Mouse (Mus musculus): Measurements from ENCODE around the gene Tmem117. TPM values are rescaled to one million over a fixed set of nuclear protein-coding genes. Genes with fewer than 3 reads are reported as not detected.

Gene Tmem117
- total RNA-seq (2021) = 10 to 100 TPM; 16.9 to 19.2 TPM
- long read RNA-seq, experiment 1, transcript Tmem117-201 (8 exons, 2,717 nt) = major isoform, 22 of 27 reads
- long read RNA-seq, experiment 1, partial matches to known transcripts = 2 of 27 reads
- long read RNA-seq, experiment 1, other reads (novel, unspliced or antisense) = 3 of 27 reads
- long read RNA-seq, experiment 2, transcript Tmem117-201 (8 exons, 2,717 nt) = major isoform, 20 of 25 reads
- long read RNA-seq, experiment 2, partial matches to known transcripts = 1 of 25 reads
- long read RNA-seq, experiment 2, other reads (novel, unspliced or antisense) = 3 of 25 reads

- H3K27ac ChIP-seq = peak within 1 kb of the TSS; percentile 90
- peak; percentile 86 for DNase-seq
- TF ChIP-seq CTCF (IDR thresholded peaks at IDR 0.05) = peak; percentile 23; the same call in 1 of the 2 replicates
- intact Hi-C loops (cut with DNase I) = loop anchor here (5.0 kb wide), 1 partner anchor 33 kb away; no protein-coding TSS in a partner anchor
- peak within 1 kb of the TSS; percentile 84 for H3K4me3 ChIP-seq
Measured at GRCm38 (mm10) chr15:94628830-94629601, at the start of gene Tmem117. Gene Tmem117, plus strand, starts transcription at chr15:94629232.

DNA sequence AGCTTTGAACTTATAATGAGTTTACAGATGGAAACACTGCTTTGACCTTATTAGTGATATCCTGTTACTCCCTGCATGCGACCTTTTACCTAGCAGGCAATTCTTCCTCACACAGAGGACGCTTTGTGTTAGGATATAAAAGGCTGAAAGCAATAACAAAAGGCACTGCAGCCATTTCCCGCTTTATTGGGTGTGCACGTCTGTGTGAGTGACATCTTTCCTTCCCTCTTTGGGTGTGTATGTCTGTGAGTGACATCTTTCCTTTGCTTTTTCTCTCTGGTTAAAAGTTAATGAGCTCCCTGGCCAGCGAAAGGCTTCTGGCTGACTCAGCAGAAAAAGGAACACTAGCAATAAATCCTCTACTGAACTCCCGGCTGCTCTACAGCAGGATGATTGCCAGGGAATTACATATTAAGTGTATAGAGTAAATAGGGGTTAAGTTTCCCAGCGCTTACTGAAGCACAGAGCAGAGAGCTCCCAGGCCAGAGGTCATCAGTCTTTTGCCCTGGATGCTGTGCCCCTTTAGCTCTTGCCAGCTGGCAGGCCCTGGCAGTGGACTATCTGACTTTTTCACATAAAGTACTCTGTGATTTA, 46.9 kb upstream of the Tmem117 start:
- no peak overlapping the region for H3K4me3 ChIP-seq
- no peak overlapping the region for H3K27ac ChIP-seq
- no peak for DNase-seq
- intact Hi-C loops (cut with DNase I) = no loop called here
- TF ChIP-seq CTCF (IDR thresholded peaks at IDR 0.05) = no peak

DNA sequence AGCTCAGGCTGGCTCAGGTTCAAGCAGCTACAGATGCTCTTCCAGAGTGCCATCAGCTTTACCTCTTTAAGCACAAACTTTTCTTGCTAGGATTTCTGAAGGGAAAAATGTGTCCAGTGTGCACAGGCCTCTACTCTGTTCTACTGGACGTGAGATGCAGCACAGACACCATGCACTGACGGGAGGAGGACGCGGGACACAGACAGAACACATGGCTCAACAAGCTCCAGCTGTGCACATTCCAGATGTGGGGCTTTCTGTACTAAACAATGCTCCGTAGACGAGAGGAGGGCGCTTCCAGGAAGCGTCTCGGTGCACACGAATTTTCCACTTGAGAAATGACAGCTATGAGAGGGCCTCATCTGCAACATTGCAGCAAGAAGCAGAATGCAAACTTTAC, 45.9 kb upstream of the Tmem117 start:
- intact Hi-C loops (cut with DNase I) = no loop called here
- Histone ChIP-seq H3K27ac (no peak overlapping the region), H3K4me3 (no peak overlapping the region)
- TF ChIP-seq CTCF (IDR thresholded peaks at IDR 0.05) = no peak
- DNase-seq = no peak

DNA sequence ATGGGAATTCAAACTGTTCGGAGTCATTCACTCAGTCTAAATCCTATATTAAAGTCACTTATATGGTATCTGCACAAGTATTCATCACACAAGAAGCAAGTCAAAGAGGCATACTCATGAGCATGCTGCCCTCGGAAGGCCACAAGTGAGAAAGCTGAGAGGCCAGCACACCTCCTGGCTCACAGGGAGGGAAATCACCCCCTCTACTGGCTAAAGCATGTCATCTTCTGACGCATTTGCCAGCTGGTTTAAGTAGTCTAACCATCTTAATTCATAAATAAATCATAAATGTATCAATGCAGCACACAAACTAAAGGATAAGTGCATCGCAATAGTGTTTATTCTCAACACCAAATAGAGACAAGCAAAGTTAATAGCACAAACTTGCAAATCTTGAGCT, 44.3 kb upstream of the Tmem117 start:
- peak; percentile 35; the same call in 1 of the 2 replicates for TF ChIP-seq CTCF (IDR thresholded peaks at IDR 0.05)
- Histone ChIP-seq H3K27ac (no peak overlapping the region), H3K4me3 (no peak overlapping the region)
- intact Hi-C loops (cut with DNase I) = no loop called here
- DNase-seq = no peak

DNA sequence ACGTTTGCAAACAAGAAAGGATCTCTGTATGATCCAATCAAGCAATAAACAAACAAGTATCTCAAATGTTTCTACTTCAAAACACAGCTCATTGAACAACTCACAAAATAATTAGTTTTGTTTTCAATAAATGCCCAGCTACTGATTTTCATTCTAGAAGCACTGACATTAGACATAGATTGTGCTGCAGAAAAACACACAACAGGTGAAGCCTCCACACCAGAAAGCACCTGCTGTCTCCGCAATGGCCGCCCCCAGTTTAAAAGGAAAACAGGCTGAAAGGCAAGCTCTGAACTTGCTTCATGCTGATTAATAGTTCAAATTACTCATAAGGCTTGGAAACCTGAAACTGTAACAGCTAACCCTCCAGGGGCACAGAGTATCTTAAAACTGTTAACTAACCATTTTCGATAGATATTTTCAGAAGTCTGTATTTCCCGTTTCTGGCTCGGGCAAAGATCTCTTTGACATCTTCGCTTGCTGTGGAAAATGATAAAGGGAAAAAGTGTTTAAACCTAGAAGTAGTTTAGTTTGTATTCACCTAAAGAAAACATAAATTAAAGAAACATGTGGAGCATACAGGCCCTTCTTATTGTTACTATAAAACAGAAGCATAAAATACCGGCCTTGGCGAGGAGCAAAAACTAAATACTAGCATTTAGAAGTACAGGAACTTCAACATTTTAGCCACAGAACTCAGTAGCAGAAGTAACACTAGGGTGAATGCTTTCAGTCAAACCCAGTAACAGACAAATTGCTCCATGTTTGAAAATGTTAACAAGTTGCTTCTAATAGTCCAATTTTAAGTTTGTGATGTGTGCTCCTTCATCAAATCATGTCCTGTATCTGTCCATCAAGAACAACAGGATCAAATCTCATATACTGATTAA, 41.0 kb upstream of the Tmem117 start:
- intact Hi-C loops (cut with DNase I) = no loop called here
- TF ChIP-seq CTCF (IDR thresholded peaks at IDR 0.05) = no peak
- peak overlapping the region; percentile 93 for H3K27ac ChIP-seq
- H3K4me3 ChIP-seq = peak overlapping the region; percentile 100
- DNase-seq = no peak

GRCm38 (mm10) chr15:94589219-94590075, 39.6 kb upstream of the Tmem117 start, which contains the start of gene Twf1:
Gene Twf1, minus strand, starts transcription at chr15:94589889.
- peak; percentile 45 for TF ChIP-seq CTCF (IDR thresholded peaks at IDR 0.05)
- Histone ChIP-seq H3K27ac (peak within 1 kb of the TSS; percentile 93), H3K4me3 (peak within 1 kb of the TSS; percentile 100)
- intact Hi-C loops (cut with DNase I) = no loop called here
- peak; percentile 99 for DNase-seq

DNA sequence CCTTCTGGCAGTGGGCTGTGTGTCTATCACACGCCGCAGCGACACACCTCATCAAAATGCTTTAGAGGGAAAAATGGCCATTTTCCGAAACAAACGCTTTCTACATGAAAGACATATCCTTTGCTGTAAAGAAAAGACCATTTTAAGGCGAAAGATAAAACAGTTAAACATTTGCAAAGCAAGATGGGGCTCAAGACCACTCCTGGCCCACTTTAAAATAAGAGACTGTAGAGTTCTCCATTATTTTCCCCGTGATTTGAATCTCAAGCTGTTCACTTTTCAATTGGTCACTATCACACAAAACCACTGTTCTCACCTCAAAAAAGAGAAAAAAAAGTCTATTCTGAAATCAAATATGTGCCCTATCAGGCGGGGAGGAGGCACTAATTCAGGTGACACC, 38.9 kb upstream of the Tmem117 start:
- Histone ChIP-seq H3K4me3 (peak overlapping the region; percentile 58), H3K27ac (peak overlapping the region; percentile 79)
- DNase-seq = no peak
- intact Hi-C loops (cut with DNase I) = no loop called here
- TF ChIP-seq CTCF (IDR thresholded peaks at IDR 0.05) = no peak

- intact Hi-C loops (cut with DNase I) = no loop called here
- peak overlapping the region; percentile 20; the same call in 1 of the 2 replicates for H3K27ac ChIP-seq
- no peak for TF ChIP-seq CTCF (IDR thresholded peaks at IDR 0.05)
- DNase-seq = no peak
- no peak overlapping the region for H3K4me3 ChIP-seq
Measured at GRCm38 (mm10) chr15:94591356-94591755, 37.7 kb upstream of the Tmem117 start.

DNA sequence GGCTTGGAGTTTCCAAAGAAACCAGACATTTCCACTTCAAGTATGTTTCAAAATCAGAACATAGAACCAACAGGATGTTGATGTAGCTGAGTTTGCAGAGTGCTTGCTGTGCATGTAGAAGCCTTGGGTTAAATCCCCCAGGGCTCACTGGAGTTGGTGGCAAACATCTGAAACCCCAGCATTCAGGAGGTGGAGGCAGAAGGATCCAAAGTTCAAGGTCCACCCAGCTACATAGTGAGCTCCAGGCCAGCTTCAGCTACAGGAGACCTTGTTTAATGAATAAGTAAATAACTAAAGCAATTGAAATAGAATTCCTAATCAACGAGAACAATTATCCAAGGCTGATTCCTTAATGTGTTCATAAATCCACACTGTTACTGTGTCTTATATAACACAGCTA, 35.4 kb upstream of the Tmem117 start:
- no peak overlapping the region for H3K27ac ChIP-seq
- TF ChIP-seq CTCF (IDR thresholded peaks at IDR 0.05) = no peak
- no peak overlapping the region for H3K4me3 ChIP-seq
- DNase-seq = no peak
- intact Hi-C loops (cut with DNase I) = no loop called here

DNA sequence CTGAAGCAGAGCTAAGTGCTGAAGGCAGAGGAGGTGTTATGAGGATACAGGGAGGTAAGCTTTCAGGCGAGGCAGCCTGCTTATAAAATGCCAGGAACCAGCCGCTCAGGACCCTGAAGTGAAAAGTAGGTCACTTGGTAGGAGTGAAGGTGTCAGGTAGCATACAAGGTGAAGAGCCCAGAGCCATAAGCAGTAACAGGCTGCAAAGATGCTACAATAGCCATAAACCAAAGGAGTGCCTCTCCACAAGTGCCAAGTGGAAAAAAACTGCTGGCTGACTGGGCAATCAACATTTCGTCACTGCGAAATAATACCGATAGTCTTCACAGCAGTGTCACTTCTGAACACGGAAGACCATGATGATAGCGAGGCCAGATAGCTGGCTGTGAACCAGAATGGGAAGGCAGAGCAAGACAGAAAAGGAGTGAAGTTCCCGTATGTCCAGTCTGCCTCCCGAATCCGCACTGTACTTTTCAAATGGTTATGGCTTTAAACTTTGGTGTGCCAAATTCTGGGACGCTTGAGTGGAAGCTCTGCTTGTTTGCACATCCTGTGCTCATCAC, 28.8 kb upstream of the Tmem117 start:
- intact Hi-C loops (cut with DNase I) = loop anchor here (2.0 kb wide), 1 partner anchor 41 kb away; no protein-coding TSS in a partner anchor
- Histone ChIP-seq H3K27ac (peak overlapping the region; percentile 46), H3K4me3 (peak overlapping the region; percentile 60)
- no peak for DNase-seq
- TF ChIP-seq CTCF (IDR thresholded peaks at IDR 0.05) = no peak

DNA sequence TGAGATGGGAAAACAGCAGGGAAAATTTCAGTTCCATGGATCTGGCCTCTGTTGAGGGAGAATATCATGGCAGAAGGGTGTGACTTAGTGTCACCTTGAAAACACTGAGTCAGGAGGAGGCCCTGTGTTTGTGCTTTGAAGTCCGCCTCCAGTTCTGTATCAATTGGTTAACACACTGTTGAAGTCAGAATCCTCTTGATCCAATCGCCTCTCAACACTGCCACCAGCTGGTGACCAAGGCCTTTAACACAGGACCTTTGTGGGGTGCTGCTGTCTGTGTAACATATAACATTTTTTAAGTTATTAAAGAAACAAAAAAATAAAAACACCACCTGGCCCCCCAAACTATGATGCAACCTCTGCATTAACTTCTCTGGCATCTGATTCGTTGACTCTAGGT, 27.7 kb upstream of the Tmem117 start:
- Histone ChIP-seq H3K4me3 (peak overlapping the region; percentile 60), H3K27ac (no peak overlapping the region)
- TF ChIP-seq CTCF (IDR thresholded peaks at IDR 0.05) = peak; percentile 64
- DNase-seq = peak; percentile 70
- intact Hi-C loops (cut with DNase I) = loop anchor here (2.0 kb wide), 1 partner anchor 43 kb away; no protein-coding TSS in a partner anchor
